Mouse (Mus musculus) B cell, adult (primary cell): Measurements from ENCODE around the gene Olfr361. TPM values are rescaled to one million over a fixed set of nuclear protein-coding genes. Genes with fewer than 3 reads are reported as not detected.

Experiments
- total RNA-seq: library from RNA; stranded (reverse); gene quantifications from 4 replicates; pipeline ENCODE4 v1.2.4, GENCODE M21; 2023; ENCODE audit not compliant: inconsistent age

Olfr361 gene
- not detected in 4 replicates for total RNA-seq

GRCm38 (mm10) chr2:37089190-37089589 is at the start of gene Olfr361:
Gene Olfr361, minus strand, starts transcription at chr2:37089290.

GRCm38 (mm10) chr2:37117810-37118209 is 28.7 kb upstream of the Olfr361 start, which contains the start of gene Olfr362:
Gene Olfr362, minus strand, starts transcription at chr2:37117910.

GRCm38 (mm10) chr2:37065446-37065845 is 23.6 kb downstream of the Olfr361 start, which contains the start of gene Olfr360:
Gene Olfr360, plus strand, starts transcription at chr2:37065746.

Other genes starting within 250 kb of the Olfr361 start
- not detected in 4 replicates for gene Olfr350, start 243.0 kb downstream of the Olfr361 start, total RNA-seq
- not detected in 4 replicates for gene Olfr351, start 226.6 kb downstream of the Olfr361 start, total RNA-seq
- gene Olfr352, start 220.8 kb downstream of the Olfr361 start, total RNA-seq = not detected in 4 replicates
- not detected in 4 replicates for gene Olfr353, start 196.4 kb downstream of the Olfr361 start, total RNA-seq
- gene Olfr354, start 183.6 kb downstream of the Olfr361 start, total RNA-seq = not detected in 4 replicates
- gene Olfr355, start 160.4 kb downstream of the Olfr361 start, total RNA-seq = not detected in 4 replicates
- gene Olfr356, start 152.2 kb downstream of the Olfr361 start, total RNA-seq = not detected in 4 replicates
- not detected in 4 replicates for gene Olfr357, start 95.5 kb downstream of the Olfr361 start, total RNA-seq
- gene Olfr358, start 80.0 kb downstream of the Olfr361 start, total RNA-seq = not detected in 4 replicates
- gene Olfr360, start 23.5 kb downstream of the Olfr361 start, total RNA-seq = not detected in 4 replicates
- gene Olfr362, start 28.6 kb upstream of the Olfr361 start, total RNA-seq = not detected in 4 replicates
- gene Olfr364-ps1, start 50.0 kb upstream of the Olfr361 start, total RNA-seq = not detected in 4 replicates
- gene Olfr365, start 98.9 kb upstream of the Olfr361 start, total RNA-seq = 0.12 TPM in 1 of 4 replicates, not detected in the others
- gene Olfr366, start 122.3 kb upstream of the Olfr361 start, total RNA-seq = not detected in 4 replicates
- gene Olfr368, start 237.2 kb upstream of the Olfr361 start, total RNA-seq = not detected in 4 replicates